Mouse (Mus musculus) heart, embryonic 11.5 days (tissue): ENCODE results near the gene Smox. TPM values are rescaled to one million over a fixed set of nuclear protein-coding genes. Genes with fewer than 3 reads are reported as not detected.

Experiments
- ATAC-seq: fragments of 200-750 bp; cut with Nextera tagmentation; replicated peaks from 2 replicates; pipeline ENCODE4 v1.8.0; 2017; ENCODE audit warnings: moderate library complexity; ENCODE audit not compliant: insufficient number of reproducible peaks, low FRiP score, low TSS enrichment
- H3K27ac ChIP-seq: fragments of 300-500 bp; sonication (generic); 2 replicates; pipeline ENCODE4 v1.5.1; 2014; ENCODE audit warnings: mild to moderate bottlenecking, low read depth, low read length
- H3K27me3 ChIP-seq: fragments of 300-500 bp; sonication (generic); 2 replicates; pipeline ENCODE4 v1.6.1; 2014; ENCODE audit warnings: mild to moderate bottlenecking, low read length, mixed read lengths; ENCODE audit not compliant: control insufficient read depth, insufficient read depth
- H3K36me3 ChIP-seq: fragments of 300-500 bp; sonication (generic); 2 replicates; pipeline ENCODE4 v1.6.1; 2014; ENCODE audit warnings: mild to moderate bottlenecking, low read length, moderate library complexity, mixed read lengths; ENCODE audit not compliant: control insufficient read depth, insufficient read depth
- H3K4me1 ChIP-seq: fragments of 300-500 bp; sonication (generic); 2 replicates; pipeline ENCODE4 v1.6.1; 2014; ENCODE audit warnings: low read length; ENCODE audit not compliant: control insufficient read depth, insufficient read depth
- H3K4me2 ChIP-seq: fragments of 300-500 bp; sonication (generic); 2 replicates; pipeline ENCODE4 v1.6.1; 2014; ENCODE audit warnings: mild to moderate bottlenecking, moderate library complexity
- H3K4me3 ChIP-seq: fragments of 300-500 bp; sonication (generic); 2 replicates; pipeline ENCODE4 v1.5.1; 2014; ENCODE audit warnings: low read depth, low read length
- H3K9ac ChIP-seq: fragments of 300-500 bp; sonication (generic); 2 replicates; pipeline ENCODE4 v1.6.1; 2014; ENCODE audit warnings: mild to moderate bottlenecking, low read depth, low read length, moderate library complexity
- H3K9me3 ChIP-seq: fragments of 300-500 bp; sonication (generic); replicated peaks from 2 replicates; pipeline ENCODE4 v1.6.1; 2016; ENCODE audit warnings: low read length; ENCODE audit not compliant: control insufficient read depth
- WGBS: fragments of 180-500 bp; shearing (Covaris S2); extraction: QIAGEN DNeasy Blood & Tissue Kit; methylation state at CpG from one replicate; pipeline ENCODE4 v1.1.7; 2014; ENCODE audit not compliant: insufficient replicate concordance; 5-methylcytosine and 5-hydroxymethylcytosine counted together
- polyA plus RNA-seq: library from polyadenylated mRNA; unstranded; fragments of >200 nt; fragmentation: Nextera tagmentation; extraction: Ambion mirVana; gene quantifications from 2 replicates; pipeline ENCODE4 v1.2.1, GENCODE M21; 2014

The Smox gene
- polyA plus RNA-seq, 1 experiment from 2014 or later, result 16.5 TPM

- no peak for ATAC-seq
- Histone ChIP-seq H3K9me3 (no peaks in the 10 kb centered on the region), H3K27me3 (no peaks in the 10 kb centered on the region), H3K36me3 (no peaks in the 10 kb centered on the region), H3K9ac (no peak overlapping the region), H3K4me2 (no peak overlapping the region), H3K4me3 (no peak overlapping the region), H3K4me1 (no peaks in the 10 kb centered on the region), H3K27ac (no peak overlapping the region)
- WGBS, result 80% methylated on average over 8 of the region's 8 CpGs
Measured at GRCm38 (mm10) chr2:131478349-131478748, 12.9 kb upstream of the Smox start.

- Histone ChIP-seq H3K9me3 (no peaks in the 10 kb centered on the region), H3K4me3 (no peak overlapping the region), H3K27ac (no peak overlapping the region), H3K9ac (no peak overlapping the region), H3K4me2 (no peak overlapping the region), H3K4me1 (no peaks in the 10 kb centered on the region), H3K27me3 (no peaks in the 10 kb centered on the region), H3K36me3 (no peaks in the 10 kb centered on the region)
- ATAC-seq, result no peak
- 92% methylated on average over 4 of the region's 4 CpGs for WGBS
Measured at GRCm38 (mm10) chr2:131478916-131479315, 12.4 kb upstream of the Smox start.

- Histone ChIP-seq H3K4me3 (no peak overlapping the region), H3K4me1 (no peaks in the 10 kb centered on the region), H3K27ac (no peak overlapping the region), H3K9me3 (no peaks in the 10 kb centered on the region), H3K27me3 (no peaks in the 10 kb centered on the region), H3K9ac (no peak overlapping the region), H3K36me3 (no peaks in the 10 kb centered on the region), H3K4me2 (no peak overlapping the region)
- ATAC-seq, result no peak
- 58% methylated on average over 1 of the region's 1 CpGs for WGBS
Measured at GRCm38 (mm10) chr2:131481733-131482132, 9.6 kb upstream of the Smox start.

GRCm38 (mm10) chr2:131482478-131482877, 8.8 kb upstream of the Smox start:
- H3K4me1 ChIP-seq, result no peaks in the 10 kb centered on the region
- no peaks in the 10 kb centered on the region for H3K9me3 ChIP-seq
- H3K27ac ChIP-seq, result no peak overlapping the region
- H3K36me3 ChIP-seq, result no peaks in the 10 kb centered on the region
- H3K27me3 ChIP-seq, result 0 out of 2 replicates have a peak, but pooled peaks cover 2% of the 10 kb centered on the region
- no peak for ATAC-seq
- WGBS, result 79% methylated on average over 6 of the region's 6 CpGs
- H3K4me3 ChIP-seq, result no peak overlapping the region
- no peak overlapping the region for H3K4me2 ChIP-seq
- H3K9ac ChIP-seq, result no peak overlapping the region

GRCm38 (mm10) chr2:131483562-131483961, 7.7 kb upstream of the Smox start:
- 0 out of 2 replicates have a peak, but pooled peaks cover 2% of the 10 kb centered on the region for H3K27me3 ChIP-seq
- H3K9me3 ChIP-seq, result no peaks in the 10 kb centered on the region
- 66% methylated on average over 7 of the region's 7 CpGs for WGBS
- no peaks in the 10 kb centered on the region for H3K36me3 ChIP-seq
- no peak overlapping the region for H3K4me2 ChIP-seq
- no peak overlapping the region for H3K4me3 ChIP-seq
- no peaks in the 10 kb centered on the region for H3K4me1 ChIP-seq
- no peak overlapping the region for H3K9ac ChIP-seq
- no peak overlapping the region for H3K27ac ChIP-seq
- no peak for ATAC-seq

GRCm38 (mm10) chr2:131484182-131484581, 7.1 kb upstream of the Smox start:
- Histone ChIP-seq H3K4me1 (no peaks in the 10 kb centered on the region), H3K4me3 (no peak overlapping the region), H3K36me3 (no peaks in the 10 kb centered on the region), H3K27ac (no peak overlapping the region), H3K4me2 (no peak overlapping the region), H3K9me3 (no peaks in the 10 kb centered on the region), H3K27me3 (0 out of 2 replicates have a peak, but pooled peaks cover 2% of the 10 kb centered on the region), H3K9ac (no peak overlapping the region)
- no peak for ATAC-seq
- 68% methylated on average over 6 of the region's 6 CpGs for WGBS

- Histone ChIP-seq H3K27me3 (0 out of 2 replicates have a peak, but pooled peaks cover 2% of the 10 kb centered on the region), H3K9me3 (no peaks in the 10 kb centered on the region), H3K9ac (no peak overlapping the region), H3K4me1 (no peaks in the 10 kb centered on the region), H3K4me2 (no peak overlapping the region), H3K36me3 (no peaks in the 10 kb centered on the region), H3K27ac (no peak overlapping the region), H3K4me3 (no peak overlapping the region)
- ATAC-seq, result no peak
- WGBS, result 85% methylated on average over 15 of the region's 15 CpGs
Measured at GRCm38 (mm10) chr2:131485126-131485525, 6.2 kb upstream of the Smox start.

GRCm38 (mm10) chr2:131486046-131486445, 5.2 kb upstream of the Smox start:
- Histone ChIP-seq H3K4me1 (no peaks in the 10 kb centered on the region), H3K4me3 (no peak overlapping the region), H3K27me3 (0 out of 2 replicates have a peak, but pooled peaks cover 2% of the 10 kb centered on the region), H3K9ac (no peak overlapping the region), H3K4me2 (no peak overlapping the region), H3K36me3 (no peaks in the 10 kb centered on the region), H3K27ac (no peak overlapping the region), H3K9me3 (no peaks in the 10 kb centered on the region)
- no peak for ATAC-seq
- WGBS, result 76% methylated on average over 3 of the region's 3 CpGs

- WGBS, result 81% methylated on average over 5 of the region's 5 CpGs
- 0 out of 2 replicates have a peak, but pooled peaks cover 2% of the 10 kb centered on the region for H3K27me3 ChIP-seq
- H3K27ac ChIP-seq, result no peak overlapping the region
- H3K9ac ChIP-seq, result no peak overlapping the region
- no peak overlapping the region for H3K4me2 ChIP-seq
- no peak for ATAC-seq
- no peaks in the 10 kb centered on the region for H3K9me3 ChIP-seq
- no peaks in the 10 kb centered on the region for H3K36me3 ChIP-seq
- H3K4me1 ChIP-seq, result no peaks in the 10 kb centered on the region
- H3K4me3 ChIP-seq, result no peak overlapping the region
Measured at GRCm38 (mm10) chr2:131487337-131487736, 4.0 kb upstream of the Smox start.
